Mouse (Mus musculus) liver, adult 2 months (tissue): ENCODE data around the gene D7Ertd443e. TPM values are rescaled to one million over a fixed set of nuclear protein-coding genes. Genes with fewer than 3 reads are reported as not detected.

Experiments used
- DNase-seq: peaks from one replicate; pipeline ENCODE4 v3.0.0-alpha.2; 2011; ENCODE audit warnings: low read depth, low spot score; ENCODE audit errors: extremely low read depth
- H3K27ac ChIP-seq: fragments of 200-500 bp; replicated peaks from 2 replicates; pipeline ENCODE4 v1.5.1; 2012; ENCODE audit warnings: low read depth, mild to moderate bottlenecking, control low read depth, inconsistent platforms, low read length; ENCODE audit not compliant: insufficient read depth
- H3K27me3 ChIP-seq: fragments of 200-500 bp; 2 replicates; pipeline ENCODE4 v1.6.1; 2012; ENCODE audit warnings: mild to moderate bottlenecking, moderate library complexity, low read length, inconsistent platforms; ENCODE audit not compliant: control insufficient read depth, insufficient read depth
- H3K36me3 ChIP-seq: fragments of 200-500 bp; 2 replicates; pipeline ENCODE4 v1.6.1; 2012; ENCODE audit warnings: low read length, inconsistent platforms; ENCODE audit not compliant: control insufficient read depth, insufficient read depth
- H3K4me1 ChIP-seq: fragments of 200-500 bp; 2 replicates; pipeline ENCODE4 v1.6.1; 2011; ENCODE audit warnings: low read length; ENCODE audit not compliant: control insufficient read depth, insufficient read depth
- H3K4me3 ChIP-seq: fragments of 200-500 bp; 2 replicates; pipeline ENCODE4 v1.5.1; 2011; ENCODE audit warnings: low read depth, mild to moderate bottlenecking, control low read depth, low read length, moderate library complexity; ENCODE audit not compliant: insufficient read depth
- H3K79me2 ChIP-seq: fragments of 200-500 bp; 2 replicates; pipeline ENCODE4 v1.6.1; 2012; ENCODE audit warnings: inconsistent platforms, mild to moderate bottlenecking, low read length, moderate library complexity; ENCODE audit not compliant: control insufficient read depth, insufficient read depth
- H3K9ac ChIP-seq: fragments of 200-500 bp; 2 replicates; pipeline ENCODE4 v1.6.1; 2012; ENCODE audit warnings: low read depth, mild to moderate bottlenecking, control low read depth, inconsistent platforms, low read length
- CTCF ChIP-seq: fragments of 200-500 bp; IDR thresholded peaks from 2 replicates; pipeline ENCODE4 v1.5.1; 2011; ENCODE audit warnings: low read depth, low read length, control low read depth
- POLR2A ChIP-seq: fragments of 200-500 bp; IDR thresholded peaks from 2 replicates; pipeline ENCODE4 v1.6.1; 2011; ENCODE audit warnings: low read length, control low read depth; ENCODE audit not compliant: insufficient read depth; ENCODE audit errors: extremely low read depth
- WGBS: fragments of 180-500 bp; shearing (Covaris S2); methylation state at CpG from one replicate; pipeline ENCODE4 v1.1.7; 2018; 5-methylcytosine and 5-hydroxymethylcytosine counted together
- polyA plus RNA-seq: library from polyadenylated mRNA; depleted of rRNA; stranded (reverse); fragments of >200 nt; gene quantifications from 2 replicates; pipeline ENCODE4 v1.2.3, GENCODE M21; 2012; rRNA removed
- total RNA-seq: library from RNA; depleted of rRNA; stranded (reverse); fragments of >200 nt; gene quantifications from 2 replicates; pipeline ENCODE4 v1.2.3, GENCODE M21; 2014; rRNA removed

D7Ertd443e gene
- total RNA-seq (0.09 and 0.54 TPM in 2 replicates), polyA plus RNA-seq (not detected in 2 replicates)

DNA sequence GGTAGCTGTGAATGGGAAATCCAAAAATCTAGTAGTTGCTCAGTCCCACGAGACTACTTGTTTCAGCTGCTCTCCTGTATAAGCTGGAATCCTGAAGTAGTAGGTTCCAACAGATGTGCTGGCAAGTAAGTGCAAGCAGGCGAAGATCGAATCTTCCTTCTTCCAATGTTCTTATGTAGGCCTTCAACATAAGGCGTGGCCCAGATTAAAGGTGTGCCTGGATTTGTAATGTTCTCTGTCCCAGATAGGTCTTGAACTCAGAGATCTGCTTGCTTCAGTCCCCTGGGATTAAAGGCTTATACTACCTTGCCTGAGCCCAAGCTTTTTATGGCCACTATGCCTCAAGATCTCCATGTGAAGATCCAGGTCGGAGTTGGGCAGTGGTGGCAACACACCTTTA, at the start of gene D7Ertd443e:
Gene D7Ertd443e (minus strand): TSS at position 101 of the 400 bp plus-strand sequence.
- WGBS, result 91% methylated on average over 5 of the region's 5 CpGs
- H3K27ac ChIP-seq, result no peak within 1 kb of the TSS
- TF ChIP-seq POLR2A, result no peak
- TF ChIP-seq CTCF, result no peak
- no peak within 1 kb of the TSS for H3K9ac ChIP-seq
- no peaks in the 10 kb centered on the region for H3K4me1 ChIP-seq
- DNase-seq, result no peak
- H3K27me3 ChIP-seq, result no peaks in the 10 kb centered on the region
- H3K4me3 ChIP-seq, result no peak within 1 kb of the TSS
- no peaks in the 10 kb centered on the region for H3K36me3 ChIP-seq
- no peaks in the 10 kb centered on the region for H3K79me2 ChIP-seq

GRCm38 (mm10) chr7:134431681-134432080, 46.2 kb upstream of the D7Ertd443e start:
- TF ChIP-seq POLR2A, result no peak
- no peak for TF ChIP-seq CTCF
- no peaks in the 10 kb centered on the region for H3K79me2 ChIP-seq
- H3K27me3 ChIP-seq, result 0 out of 2 replicates have a peak, but pooled peaks cover 2% of the 10 kb centered on the region
- no peak overlapping the region for H3K9ac ChIP-seq
- 88% methylated on average over 3 of the region's 3 CpGs for WGBS
- H3K4me1 ChIP-seq, result no peaks in the 10 kb centered on the region
- H3K36me3 ChIP-seq, result no peaks in the 10 kb centered on the region
- H3K27ac ChIP-seq, result no peak overlapping the region
- H3K4me3 ChIP-seq, result no peak overlapping the region
- DNase-seq, result no peak

DNA sequence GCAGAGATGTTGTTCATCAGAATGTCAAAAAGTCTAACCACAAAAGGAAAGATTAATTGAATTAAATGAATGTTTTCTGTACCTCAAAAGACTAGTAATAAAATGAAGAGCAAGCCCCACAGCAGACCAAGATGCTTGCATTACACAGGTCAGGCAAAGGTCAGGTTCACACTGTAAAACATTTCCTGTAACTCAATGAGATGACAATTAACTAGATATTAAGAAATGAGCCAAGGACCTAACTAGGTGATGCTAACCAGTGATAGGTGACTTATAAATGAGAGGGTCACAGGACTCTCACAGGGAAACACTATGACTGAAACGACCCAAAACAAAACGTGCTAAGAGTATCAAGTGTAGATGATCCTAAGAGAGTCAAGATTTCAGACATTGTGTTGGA, 43.2 kb upstream of the D7Ertd443e start:
- Histone ChIP-seq H3K27me3 (0 out of 2 replicates have a peak, but pooled peaks cover 2% of the 10 kb centered on the region), H3K79me2 (no peaks in the 10 kb centered on the region), H3K27ac (no peak overlapping the region), H3K9ac (no peak overlapping the region), H3K4me1 (no peaks in the 10 kb centered on the region), H3K4me3 (no peak overlapping the region), H3K36me3 (no peaks in the 10 kb centered on the region)
- WGBS, result 88% methylated on average over 2 of the region's 2 CpGs
- no peak for TF ChIP-seq POLR2A
- no peak for TF ChIP-seq CTCF
- DNase-seq, result no peak

DNA sequence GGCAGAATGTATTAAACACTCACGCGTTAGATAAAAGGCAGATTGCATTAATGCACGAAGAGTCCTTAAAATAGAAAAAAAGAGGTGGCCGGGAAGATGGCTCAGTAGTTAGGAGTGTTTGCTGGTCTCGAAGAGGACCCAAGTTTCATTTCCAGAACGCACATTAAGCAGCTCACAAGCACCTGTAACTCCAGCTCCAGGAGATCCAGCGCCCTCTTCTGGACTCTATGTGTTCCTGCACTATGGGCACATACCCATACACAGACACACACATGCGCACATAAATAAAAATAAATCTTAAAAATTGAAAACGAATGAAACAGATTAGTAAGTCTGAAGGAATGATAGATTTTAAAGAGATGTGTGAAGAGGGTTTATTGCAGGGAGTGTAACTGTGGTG, 29.6 kb upstream of the D7Ertd443e start:
- Histone ChIP-seq H3K27me3 (no peaks in the 10 kb centered on the region; the same call in 1 of the 2 replicates), H3K4me1 (no peaks in the 10 kb centered on the region), H3K79me2 (no peaks in the 10 kb centered on the region), H3K36me3 (no peaks in the 10 kb centered on the region), H3K9ac (no peak overlapping the region), H3K4me3 (no peak overlapping the region), H3K27ac (no peak overlapping the region)
- DNase-seq, result no peak
- 93% methylated on average over 9 of the region's 9 CpGs for WGBS
- TF ChIP-seq POLR2A, result no peak
- no peak for TF ChIP-seq CTCF

DNA sequence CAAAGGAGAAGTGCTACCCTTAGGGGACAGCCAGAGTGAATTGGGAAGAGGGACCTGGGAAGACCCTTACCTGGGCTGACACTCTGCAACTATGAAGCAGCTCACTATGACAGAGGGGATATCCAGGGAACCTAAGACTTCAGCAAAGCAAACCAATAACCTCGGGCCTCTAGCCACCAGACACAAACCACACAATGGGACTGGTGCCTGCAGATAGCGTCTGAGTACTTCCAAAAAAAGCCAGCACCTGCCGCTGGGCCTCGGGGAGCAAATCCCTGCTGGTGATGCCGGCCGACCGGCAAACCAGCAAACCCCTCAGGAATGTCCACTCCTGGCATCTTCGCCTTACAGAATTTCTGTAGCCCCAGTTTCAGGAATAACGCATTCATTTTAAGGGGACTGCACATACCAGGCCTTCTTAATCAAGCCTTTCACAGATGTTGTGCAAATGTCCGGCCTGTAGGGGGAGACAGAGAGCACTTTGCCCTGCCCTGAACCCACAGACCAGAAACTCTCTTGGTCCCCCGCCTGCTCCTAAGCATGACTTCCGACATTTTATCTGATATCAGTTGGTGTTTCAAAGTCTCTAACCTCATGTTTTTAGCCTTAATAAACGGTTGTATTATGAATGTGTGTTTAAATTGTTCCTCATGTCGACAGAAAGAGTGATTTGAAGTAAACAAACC, 28.7 kb upstream of the D7Ertd443e start:
- no peak overlapping the region for H3K27ac ChIP-seq
- H3K4me3 ChIP-seq, result no peak overlapping the region
- no peaks in the 10 kb centered on the region for H3K4me1 ChIP-seq
- peak; percentile 10 for DNase-seq
- no peaks in the 10 kb centered on the region for H3K79me2 ChIP-seq
- H3K9ac ChIP-seq, result no peak overlapping the region
- H3K36me3 ChIP-seq, result no peaks in the 10 kb centered on the region
- TF ChIP-seq POLR2A (no peak), CTCF (peak; percentile 58)
- H3K27me3 ChIP-seq, result no peaks in the 10 kb centered on the region; the same call in 1 of the 2 replicates
- WGBS, result 40% methylated on average over 14 of the region's 14 CpGs

GRCm38 (mm10) chr7:134408641-134409040, 23.2 kb upstream of the D7Ertd443e start:
- Histone ChIP-seq H3K36me3 (no peaks in the 10 kb centered on the region), H3K27ac (no peak overlapping the region), H3K79me2 (no peaks in the 10 kb centered on the region), H3K4me1 (no peaks in the 10 kb centered on the region), H3K9ac (no peak overlapping the region), H3K27me3 (no peaks in the 10 kb centered on the region; the same call in 1 of the 2 replicates), H3K4me3 (no peak overlapping the region)
- DNase-seq, result no peak
- TF ChIP-seq POLR2A (no peak), CTCF (no peak)
- 89% methylated on average over 13 of the region's 13 CpGs for WGBS
